Mouse (Mus musculus): ENCODE results near the gene Gm5089. TPM values are rescaled to one million over a fixed set of nuclear protein-coding genes. Genes with fewer than 3 reads are reported as not detected.
A peak's percentile ranks its signal among the peaks of the same experiment; 100 is the strongest.

Gene Gm5089
- 0.62 and 0.64 TPM in 2 replicates for polyA plus RNA-seq (2014; fragmentation: Nextera tagmentation; extraction: Ambion mirVana)

GRCm38 (mm10) chr14:122450496-122451382, at the start of gene Gm5089:
Gene Gm5089 (minus strand): TSS chr14:122451115.
- H3K27ac ChIP-seq (ENCODE audit: low read depth, low read length): peak within 1 kb of the TSS; percentile 73
- H3K4me1 ChIP-seq (ENCODE audit: control insufficient read depth, insufficient read depth, low read length): peaks cover 52% of the 10 kb centered on the region
- H3K4me2 ChIP-seq: peak within 1 kb of the TSS; percentile 72
- no peaks in the 10 kb centered on the region for H3K9me3 ChIP-seq (ENCODE audit: control insufficient read depth, low read length)
- peak; percentile 26 for ATAC-seq (ENCODE audit: low FRiP score)
- H3K36me3 ChIP-seq (ENCODE audit: control insufficient read depth, insufficient read depth, low read length): no peaks in the 10 kb centered on the region
- peak within 1 kb of the TSS; percentile 39 for H3K4me3 ChIP-seq (ENCODE audit: low read depth, low read length)
- peak within 1 kb of the TSS; percentile 75 for H3K9ac ChIP-seq (ENCODE audit: low read length)
- peaks cover 46% of the 10 kb centered on the region for H3K27me3 ChIP-seq (ENCODE audit: control insufficient read depth, insufficient read depth, low read length)
- under 1% methylated on average over 58 of the region's 59 CpGs for whole genome bisulfite sequencing
- peak; percentile 96 for DNase-seq (ENCODE audit: low spot score, missing footprints)

- DNase-seq (ENCODE audit: low spot score, missing footprints) (no peak), ATAC-seq (ENCODE audit: low FRiP score) (no peak)
- Histone ChIP-seq H3K36me3 (ENCODE audit: control insufficient read depth, insufficient read depth, low read length) (no peaks in the 10 kb centered on the region), H3K9ac (ENCODE audit: low read length) (no peak overlapping the region), H3K27me3 (ENCODE audit: control insufficient read depth, insufficient read depth, low read length) (peaks cover 25% of the 10 kb centered on the region), H3K9me3 (ENCODE audit: control insufficient read depth, low read length) (no peaks in the 10 kb centered on the region), H3K27ac (ENCODE audit: low read depth, low read length) (no peak overlapping the region), H3K4me2 (no peak overlapping the region), H3K4me3 (ENCODE audit: low read depth, low read length) (no peak overlapping the region), H3K4me1 (ENCODE audit: control insufficient read depth, insufficient read depth, low read length) (peaks cover 5% of the 10 kb centered on the region)
- 57% methylated on average over 1 of the region's 1 CpGs for WGBS
These were observed 41.1 kb upstream of the Gm5089 start for GRCm38 (mm10) chr14:122492015-122492414.

GRCm38 (mm10) chr14:122491521-122491920, 40.6 kb upstream of the Gm5089 start:
- WGBS: 63% methylated on average over 6 of the region's 6 CpGs
- Histone ChIP-seq H3K4me1 (ENCODE audit: control insufficient read depth, insufficient read depth, low read length) (peaks cover 5% of the 10 kb centered on the region), H3K4me3 (ENCODE audit: low read depth, low read length) (no peak overlapping the region), H3K36me3 (ENCODE audit: control insufficient read depth, insufficient read depth, low read length) (no peaks in the 10 kb centered on the region), H3K27ac (ENCODE audit: low read depth, low read length) (no peak overlapping the region), H3K27me3 (ENCODE audit: control insufficient read depth, insufficient read depth, low read length) (peaks cover 27% of the 10 kb centered on the region), H3K4me2 (no peak overlapping the region), H3K9ac (ENCODE audit: low read length) (no peak overlapping the region), H3K9me3 (ENCODE audit: control insufficient read depth, low read length) (no peaks in the 10 kb centered on the region)
- peak; percentile 91 for DNase-seq (ENCODE audit: low spot score, missing footprints)
- no peak for ATAC-seq (ENCODE audit: low FRiP score)

GRCm38 (mm10) chr14:122490441-122491328, 39.8 kb upstream of the Gm5089 start, which contains the start of gene Gm10837:
Gene Gm10837 (plus strand): TSS chr14:122490586.
- Histone ChIP-seq H3K9me3 (ENCODE audit: control insufficient read depth, low read length) (no peaks in the 10 kb centered on the region), H3K27ac (ENCODE audit: low read depth, low read length) (no peak within 1 kb of the TSS), H3K36me3 (ENCODE audit: control insufficient read depth, insufficient read depth, low read length) (no peaks in the 10 kb centered on the region), H3K9ac (ENCODE audit: low read length) (peak within 1 kb of the TSS; percentile 34; the same call in 1 of the 2 replicates), H3K27me3 (ENCODE audit: control insufficient read depth, insufficient read depth, low read length) (peaks cover 34% of the 10 kb centered on the region), H3K4me3 (ENCODE audit: low read depth, low read length) (peak within 1 kb of the TSS; percentile 31), H3K4me1 (ENCODE audit: control insufficient read depth, insufficient read depth, low read length) (peaks cover 5% of the 10 kb centered on the region), H3K4me2 (peak within 1 kb of the TSS; percentile 48)
- 2% methylated on average over 51 of the region's 51 CpGs for WGBS
- DNase-seq (ENCODE audit: low spot score, missing footprints) (peak; percentile 96), ATAC-seq (ENCODE audit: low FRiP score) (peak; percentile 79)

GRCm38 (mm10) chr14:122489686-122490414, 38.9 kb upstream of the Gm5089 start:
- Histone ChIP-seq H3K27ac (ENCODE audit: low read depth, low read length) (no peak overlapping the region), H3K9ac (ENCODE audit: low read length) (no peak overlapping the region)

GRCm38 (mm10) chr14:122489041-122489440, 38.1 kb upstream of the Gm5089 start:
- Histone ChIP-seq H3K4me2 (peak overlapping the region; percentile 25; the same call in 1 of the 2 replicates), H3K27ac (ENCODE audit: low read depth, low read length) (no peak overlapping the region), H3K27me3 (ENCODE audit: control insufficient read depth, insufficient read depth, low read length) (peaks cover 50% of the 10 kb centered on the region), H3K9ac (ENCODE audit: low read length) (no peak overlapping the region), H3K9me3 (ENCODE audit: control insufficient read depth, low read length) (no peaks in the 10 kb centered on the region), H3K4me1 (ENCODE audit: control insufficient read depth, insufficient read depth, low read length) (peaks cover 10% of the 10 kb centered on the region), H3K4me3 (ENCODE audit: low read depth, low read length) (no peak overlapping the region), H3K36me3 (ENCODE audit: control insufficient read depth, insufficient read depth, low read length) (no peaks in the 10 kb centered on the region)
- peak; percentile 95 for DNase-seq (ENCODE audit: low spot score, missing footprints)
- WGBS: under 1% methylated on average over 5 of the region's 5 CpGs
- ATAC-seq (ENCODE audit: low FRiP score): no peak

More at GRCm38 (mm10) chr14:122489686-122490414, 38.9 kb upstream of the Gm5089 start:
- peaks cover 10% of the 10 kb centered on the region for H3K4me1 ChIP-seq (ENCODE audit: control insufficient read depth, insufficient read depth, low read length)
- peaks cover 42% of the 10 kb centered on the region for H3K27me3 ChIP-seq (ENCODE audit: control insufficient read depth, insufficient read depth, low read length)
- WGBS: 1% methylated on average over 12 of the region's 12 CpGs
- peak overlapping the region; percentile 31; the same call in 1 of the 2 replicates for H3K4me3 ChIP-seq (ENCODE audit: low read depth, low read length)
- no peak for ATAC-seq (ENCODE audit: low FRiP score)
- H3K4me2 ChIP-seq: peak overlapping the region; percentile 48
- no peaks in the 10 kb centered on the region for H3K36me3 ChIP-seq (ENCODE audit: control insufficient read depth, insufficient read depth, low read length)
- peak; percentile 95 for DNase-seq (ENCODE audit: low spot score, missing footprints)
- no peaks in the 10 kb centered on the region for H3K9me3 ChIP-seq (ENCODE audit: control insufficient read depth, low read length)

- no peak overlapping the region for H3K4me3 ChIP-seq (ENCODE audit: low read depth, low read length)
- 2% methylated on average over 5 of the region's 5 CpGs for WGBS
- peaks cover 61% of the 10 kb centered on the region for H3K27me3 ChIP-seq (ENCODE audit: control insufficient read depth, insufficient read depth, low read length)
- ATAC-seq (ENCODE audit: low FRiP score) (no peak), DNase-seq (ENCODE audit: low spot score, missing footprints) (peak; percentile 96)
- H3K9me3 ChIP-seq (ENCODE audit: control insufficient read depth, low read length): no peaks in the 10 kb centered on the region
- H3K9ac ChIP-seq (ENCODE audit: low read length): no peak overlapping the region
- no peaks in the 10 kb centered on the region for H3K36me3 ChIP-seq (ENCODE audit: control insufficient read depth, insufficient read depth, low read length)
- H3K4me1 ChIP-seq (ENCODE audit: control insufficient read depth, insufficient read depth, low read length): peaks cover 16% of the 10 kb centered on the region
- H3K27ac ChIP-seq (ENCODE audit: low read depth, low read length): no peak overlapping the region
- no peak overlapping the region for H3K4me2 ChIP-seq
These were observed 36.5 kb upstream of the Gm5089 start for GRCm38 (mm10) chr14:122487366-122487765.

- Histone ChIP-seq H3K9me3 (ENCODE audit: control insufficient read depth, low read length) (no peaks in the 10 kb centered on the region), H3K27me3 (ENCODE audit: control insufficient read depth, insufficient read depth, low read length) (peaks cover 64% of the 10 kb centered on the region), H3K4me2 (no peak overlapping the region), H3K27ac (ENCODE audit: low read depth, low read length) (no peak overlapping the region), H3K4me1 (ENCODE audit: control insufficient read depth, insufficient read depth, low read length) (peaks cover 18% of the 10 kb centered on the region), H3K4me3 (ENCODE audit: low read depth, low read length) (no peak overlapping the region), H3K36me3 (ENCODE audit: control insufficient read depth, insufficient read depth, low read length) (no peaks in the 10 kb centered on the region), H3K9ac (ENCODE audit: low read length) (no peak overlapping the region)
- peak; percentile 91 for DNase-seq (ENCODE audit: low spot score, missing footprints)
- ATAC-seq (ENCODE audit: low FRiP score): no peak
- WGBS: 4% methylated on average over 1 of the region's 1 CpGs
These were observed 35.7 kb upstream of the Gm5089 start for GRCm38 (mm10) chr14:122486611-122487010.

Data from midbrain, embryonic 11.5 days (tissue).